Mouse (Mus musculus) CH12.LX (cell line): ENCODE data around the gene Rtn2. TPM values are rescaled to one million over a fixed set of nuclear protein-coding genes. Genes with fewer than 3 reads are reported as not detected.
A peak's percentile ranks its signal among the peaks of the same experiment; 100 is the strongest.

Experiments
- DNase-seq: peaks from one replicate; pipeline ENCODE4 v3.0.0-alpha.2; 2013; ENCODE audit errors: extremely low read depth
- H3K27ac ChIP-seq: 2 replicates; pipeline ENCODE4 v1.5.1; 2012; ENCODE audit warnings: low read depth, mild to moderate bottlenecking, control low read depth, moderate library complexity; ENCODE audit not compliant: insufficient read depth
- H3K27me3 ChIP-seq: replicated peaks from 2 replicates; pipeline ENCODE3; 2012; ENCODE audit warnings: inconsistent platforms
- H3K36me3 ChIP-seq, 2 experiments: replicated peaks in 1 of 2; 2 replicates each; pipeline versions ENCODE3 to v1.6.1; 2012; ENCODE audit warnings: inconsistent platforms in 1 of 2, low read length in 1 of 2, mild to moderate bottlenecking in 1 of 2, mixed read lengths in 1 of 2, moderate library complexity in 1 of 2; ENCODE audit not compliant: control insufficient read depth in 1 of 2, insufficient read depth in 1 of 2
- H3K4me1 ChIP-seq, 2 experiments: 2 replicates each; pipeline ENCODE4 v1.6.1; 2012; ENCODE audit warnings: inconsistent platforms in 1 of 2, moderate library complexity in 1 of 2; ENCODE audit not compliant: insufficient read depth in 2 of 2, control insufficient read depth in 1 of 2
- H3K4me2 ChIP-seq: 2 replicates; pipeline ENCODE4 v1.6.1; 2012; ENCODE audit warnings: low read depth, mild to moderate bottlenecking, control low read depth; ENCODE audit not compliant: poor library complexity, insufficient read depth, severe bottlenecking
- H3K4me3 ChIP-seq, 3 experiments: fragments of 150-350 bp in 1 of 3; sonication (generic) in 1 of 3; replicated peaks in 1 of 3; 2 replicates each; pipeline versions ENCODE3 to v1.5.1; 2011 to 2012; ENCODE audit warnings: low read depth in 2 of 3, low read length in 2 of 3, mild to moderate bottlenecking in 2 of 3, moderate library complexity in 2 of 3, control low read depth in 1 of 3, improper control_type of control experiment in 1 of 3, inconsistent platforms in 1 of 3, mixed read lengths in 1 of 3; ENCODE audit not compliant: poor library complexity in 1 of 3
- H3K79me2 ChIP-seq: replicated peaks from 2 replicates; pipeline ENCODE4 v1.6.1; 2012; ENCODE audit warnings: mild to moderate bottlenecking, moderate library complexity; ENCODE audit not compliant: control insufficient read depth, poor library complexity, insufficient read depth, severe bottlenecking; ENCODE audit errors: extremely low read depth
- H3K9ac ChIP-seq: 2 replicates; pipeline ENCODE4 v1.6.1; 2012; ENCODE audit warnings: low read depth, mild to moderate bottlenecking, control low read depth, moderate library complexity; ENCODE audit not compliant: insufficient read depth
- H3K9me3 ChIP-seq: replicated peaks from 2 replicates; pipeline ENCODE3; 2012; ENCODE audit warnings: low read length, inconsistent platforms, mixed read lengths
- BHLHE40 ChIP-seq: IDR thresholded peaks from 2 replicates; pipeline ENCODE4 v1.6.1; 2011; ENCODE audit warnings: mild to moderate bottlenecking, low read depth, low read length, improper control_type of control experiment
- CHD1 ChIP-seq: IDR thresholded peaks from 2 replicates; pipeline ENCODE4 v1.6.1; 2012; ENCODE audit warnings: low read depth, low read length, improper control_type of control experiment, inconsistent platforms
- CHD2 ChIP-seq: IDR thresholded peaks from 2 replicates; pipeline ENCODE4 v1.6.1; 2011; ENCODE audit warnings: low read length, improper control_type of control experiment
- CTCF ChIP-seq, 2 experiments: IDR thresholded peaks in 1 of 2; conservative IDR thresholded peaks in 1 of 2; 2 replicates each; pipeline ENCODE4 v1.5.1; 2011 to 2012; ENCODE audit warnings: low read depth in 2 of 2, low read length in 2 of 2, improper control_type of control experiment in 1 of 2, inconsistent platforms in 1 of 2, mild to moderate bottlenecking in 1 of 2, moderate library complexity in 1 of 2
- IRF4 ChIP-seq: IDR thresholded peaks from 2 replicates; pipeline ENCODE4 v1.6.1; 2014; ENCODE audit warnings: low read depth, mild to moderate bottlenecking, inconsistent platforms, low read length, improper control_type of control experiment
- JUN ChIP-seq: IDR thresholded peaks from 2 replicates; pipeline ENCODE4 v1.6.1; 2011; ENCODE audit warnings: low read depth, mild to moderate bottlenecking, low read length, improper control_type of control experiment, moderate library complexity; ENCODE audit not compliant: insufficient read depth
- MAFK ChIP-seq: IDR thresholded peaks from 2 replicates; pipeline ENCODE4 v1.6.1; 2011; ENCODE audit warnings: low read length, improper control_type of control experiment; ENCODE audit not compliant: insufficient replicate concordance
- MYC ChIP-seq: IDR thresholded peaks from 2 replicates; pipeline ENCODE4 v1.6.1; 2011; ENCODE audit warnings: low read depth, mild to moderate bottlenecking, improper control_type of control experiment, low read length
- NELFE ChIP-seq: IDR thresholded peaks from 2 replicates; pipeline ENCODE4 v1.6.1; 2011; ENCODE audit warnings: low read depth, low read length, improper control_type of control experiment
- NRF1 ChIP-seq: IDR thresholded peaks from 2 replicates; pipeline ENCODE4 v1.6.1; 2014; ENCODE audit warnings: low read depth, mild to moderate bottlenecking, inconsistent platforms, low read length, improper control_type of control experiment, moderate library complexity
- RAD21 ChIP-seq: IDR thresholded peaks from 2 replicates; pipeline ENCODE4 v1.6.1; 2011; ENCODE audit warnings: low read depth, mild to moderate bottlenecking, low read length, improper control_type of control experiment, moderate library complexity
- SMC3 ChIP-seq: IDR thresholded peaks from 2 replicates; pipeline ENCODE4 v1.6.1; 2011; ENCODE audit warnings: low read depth, low read length, improper control_type of control experiment
- UBTF ChIP-seq: IDR thresholded peaks from 2 replicates; pipeline ENCODE4 v1.6.1; 2012; ENCODE audit warnings: low read depth, mild to moderate bottlenecking, inconsistent platforms, low read length, improper control_type of control experiment, moderate library complexity
- USF2 ChIP-seq: conservative IDR thresholded peaks from 2 replicates; pipeline ENCODE4 v1.6.1; 2011; ENCODE audit warnings: low read depth, low read length, improper control_type of control experiment
- ZNF384 ChIP-seq: IDR thresholded peaks from 2 replicates; pipeline ENCODE4 v1.6.1; 2012; ENCODE audit warnings: low read depth, low read length, improper control_type of control experiment, inconsistent platforms
- dilution Hi-C: fragments of 300-500 bp; cut with MboI; formaldehyde crosslinking; loops from 2 replicates; pipeline ENCODE4 v1.14.3; 2020; ENCODE audit warnings: low sequenced_read_pairs; ENCODE audit not compliant: extremely low pct_unique_long_range_greater_than_20kb, extremely low pct_ligation_motif_present
- in situ Hi-C: fragments of 300-500 bp; cut with MboI; formaldehyde crosslinking; loops from 3 replicates; pipeline ENCODE4 v1.14.3; 2019; ENCODE audit warnings: low sequenced_read_pairs, low pct_ligation_motif_present, low pct_unique_long_range_greater_than_20kb, mixed read lengths
- polyA plus RNA-seq: library from polyadenylated mRNA; unstranded; fragments of >175 nt; gene quantifications from 2 replicates; pipeline ENCODE4 v1.2.1, GENCODE M21; 2012; ENCODE audit warnings: low read depth; ENCODE audit not compliant: insufficient read length
- total RNA-seq, 2 experiments: library from RNA; depleted of rRNA; stranded (reverse); fragments of 300-350 nt in 1 of 2; fragments of >200 nt in 1 of 2; gene quantifications; 2 replicates each; pipeline ENCODE4 v1.2.3; 2012 to 2014

Rtn2 gene
- total and polyA plus RNA-seq, 3 experiments = 0.56 to 0.76 (median 0.72) TPM

- Histone ChIP-seq H3K9ac (no peak overlapping the region), H3K9me3 (peaks cover 8% of the 10 kb centered on the region), H3K27ac (no peak overlapping the region), H3K4me3 (no peak overlapping the region), H3K4me1 (peaks cover 5 to 31% of the 10 kb centered on the region in 2 experiments; a peak in 2 of 4 replicates), H3K36me3 (no peaks in the 10 kb centered on the region), H3K27me3 (peaks cover 77% of the 10 kb centered on the region), H3K4me2 (no peak overlapping the region), H3K79me2 (no peaks in the 10 kb centered on the region)
- DNase-seq = no peak
- TF ChIP-seq SMC3 = no peak
- no peak for TF ChIP-seq IRF4
- no peak for TF ChIP-seq NRF1
- dilution Hi-C loops (no loop called here), in situ Hi-C loops (no loop called here)
Observed at GRCm38 (mm10) chr7:19311991-19312390, 29.6 kb downstream of the Rtn2 start.

GRCm38 (mm10) chr7:19314033-19314432, 31.6 kb downstream of the Rtn2 start:
- H3K4me2 ChIP-seq = no peak overlapping the region
- H3K4me3 ChIP-seq = no peak overlapping the region
- H3K27me3 ChIP-seq = peaks cover 88% of the 10 kb centered on the region
- DNase-seq = no peak
- peaks cover 8% of the 10 kb centered on the region for H3K9me3 ChIP-seq
- H3K4me1 ChIP-seq = peaks cover 5 to 26% of the 10 kb centered on the region in 2 experiments; a peak in 3 of 4 replicates
- no peaks in the 10 kb centered on the region for H3K36me3 ChIP-seq
- no peak overlapping the region for H3K27ac ChIP-seq
- dilution Hi-C loops (no loop called here), in situ Hi-C loops (no loop called here)
- no peak for TF ChIP-seq JUN
- TF ChIP-seq MYC = no peak
- TF ChIP-seq NRF1 = no peak
- no peak for TF ChIP-seq NELFE
- TF ChIP-seq ZNF384 = no peak
- no peak for TF ChIP-seq CHD2
- no peak for TF ChIP-seq USF2
- no peak for TF ChIP-seq RAD21
- no peak for TF ChIP-seq CHD1
- no peak for TF ChIP-seq CTCF (conservative IDR thresholded peaks at IDR 0.05 in 1 of 2, IDR thresholded peaks at IDR 0.05 in 1 of 2; ENCODE audit: low read depth in 2 of 2, low read length in 2 of 2)
- no peak for TF ChIP-seq UBTF
- no peak for TF ChIP-seq MAFK
- H3K79me2 ChIP-seq = no peaks in the 10 kb centered on the region
- no peak overlapping the region for H3K9ac ChIP-seq

- H3K9me3 ChIP-seq = peaks cover 13% of the 10 kb centered on the region
- peaks cover 94% of the 10 kb centered on the region for H3K27me3 ChIP-seq
- H3K36me3 ChIP-seq = no peaks in the 10 kb centered on the region
- no peak overlapping the region for H3K9ac ChIP-seq
- H3K79me2 ChIP-seq = no peaks in the 10 kb centered on the region
- peaks cover 11 to 39% of the 10 kb centered on the region in 2 experiments for H3K4me1 ChIP-seq
- H3K27ac ChIP-seq = no peak overlapping the region
- dilution Hi-C loops (no loop called here), in situ Hi-C loops (no loop called here)
- no peak overlapping the region for H3K4me3 ChIP-seq
- no peak for DNase-seq
- no peak for TF ChIP-seq NELFE
- 0 out of 2 replicates have a peak, but pooled peaks have one; percentile 14 for TF ChIP-seq BHLHE40
- TF ChIP-seq, all 38 proteins: peak for 1
- no peak overlapping the region for H3K4me2 ChIP-seq
Observed at GRCm38 (mm10) chr7:19316451-19317161, 34.2 kb downstream of the Rtn2 start.
